Mouse (Mus musculus): Measurements from ENCODE around the gene Wdr34.

DNA sequence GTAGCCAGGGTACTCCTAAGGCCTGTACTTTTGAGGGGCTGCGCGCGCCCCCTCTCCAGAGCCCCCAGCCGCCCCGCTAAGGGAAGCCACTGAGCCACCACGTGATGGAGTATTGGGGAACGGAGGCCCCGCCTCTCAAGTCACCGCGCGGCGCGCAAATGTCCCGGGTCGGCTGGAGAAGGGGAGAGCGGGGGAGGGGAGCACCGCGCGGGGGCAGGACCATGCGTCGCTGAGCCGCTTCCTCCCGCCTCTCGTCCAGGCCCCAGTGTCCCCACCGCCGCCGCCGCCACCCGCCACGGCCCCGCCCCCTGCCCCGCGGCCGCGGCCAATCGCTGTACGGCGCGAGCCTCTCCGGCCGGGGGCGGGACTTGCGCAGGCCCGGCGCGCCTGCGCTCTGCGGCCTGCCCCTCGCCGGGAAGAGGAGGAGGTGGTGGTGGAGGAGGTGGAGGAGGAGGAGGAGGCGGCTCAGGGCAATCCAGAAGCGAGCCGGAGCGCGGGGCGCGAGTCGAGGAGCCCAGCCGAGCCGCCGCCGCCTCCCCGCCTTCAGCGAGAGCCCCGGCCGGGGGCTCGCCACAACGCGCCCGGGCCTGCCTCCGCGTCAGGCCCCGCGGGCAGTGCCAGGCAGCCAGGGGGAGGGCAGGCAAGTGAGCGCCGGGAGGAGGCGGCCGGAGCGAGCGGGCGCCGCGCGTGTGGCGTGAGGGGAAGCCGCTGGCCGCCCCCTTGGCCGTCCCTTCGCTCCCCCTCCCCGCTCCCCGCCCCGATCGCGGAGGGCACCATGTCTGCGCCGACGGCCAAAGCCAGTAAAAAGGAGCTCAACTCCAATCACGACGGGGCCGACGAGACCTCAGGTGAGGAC lies 17.6 kb upstream of the Wdr34 start:
- TF ChIP-seq CTCF (IDR thresholded peaks at IDR 0.05; ENCODE audit: insufficient read depth, low read depth, low read length) (no peak), POLR2A (IDR thresholded peaks at IDR 0.05; ENCODE audit: insufficient read depth, low read depth, low read length) (peak; percentile 51)

Data from olfactory bulb, adult 2 months (tissue).